In genomic region chr11:96351831-96352230, GRCm38 (mm10) we compare ENCODE assay signal across 8 mouse cellular contexts. TPM values are rescaled to one million over a fixed set of nuclear protein-coding genes. Genes with fewer than 3 reads are reported as not detected.
A peak's percentile ranks its signal among the peaks of the same experiment; 100 is the strongest.
DNase-seq lines count a peak whose midpoint lies in the region; ATAC-seq lines count a peak whose summit lies in the region.

No protein-coding gene starts in this region.

- peaks cover 19% of the 10 kb centered on the region for H3K4me1 ChIP-seq in heart, embryonic 12.5 days (replicated peaks)
- H3K4me1 ChIP-seq in hindbrain, embryonic 11.5 days (replicated peaks; ENCODE audit: control insufficient read depth, insufficient read depth, low read length) = peaks cover 5% of the 10 kb centered on the region; the same call in 1 of the 2 replicates
- peaks cover 15% of the 10 kb centered on the region for H3K4me1 ChIP-seq in limb, embryonic 13.5 days
- peaks cover 58% of the 10 kb centered on the region for H3K4me1 ChIP-seq in neural tube, embryonic 15.5 days

- intact Hi-C loops in heart, postnatal 25 days (cut with DNase I) = loop anchor here (5.0 kb wide), 1 partner anchor 35 kb away; the partner anchor contains the start of gene Hoxb4

- peaks cover 82% of the 10 kb centered on the region for H3K27me3 ChIP-seq in heart, embryonic 12.5 days (replicated peaks)
- H3K27me3 ChIP-seq in hindbrain, embryonic 11.5 days (ENCODE audit: control insufficient read depth, insufficient read depth, low read length) = peaks cover 50% of the 10 kb centered on the region
- peaks cover 89% of the 10 kb centered on the region for H3K27me3 ChIP-seq in limb, embryonic 13.5 days
- no peaks in the 10 kb centered on the region for H3K27me3 ChIP-seq in neural tube, embryonic 15.5 days (replicated peaks)

- no peaks in the 10 kb centered on the region for H3K36me3 ChIP-seq in heart, embryonic 12.5 days
- H3K36me3 ChIP-seq in hindbrain, embryonic 11.5 days (ENCODE audit: control insufficient read depth, insufficient read depth, low read length) = no peaks in the 10 kb centered on the region
- no peaks in the 10 kb centered on the region for H3K36me3 ChIP-seq in limb, embryonic 13.5 days
- no peaks in the 10 kb centered on the region for H3K36me3 ChIP-seq in neural tube, embryonic 15.5 days

- peak overlapping the region; percentile 57 for H3K9ac ChIP-seq in heart, embryonic 12.5 days
- H3K9ac ChIP-seq in hindbrain, embryonic 11.5 days (ENCODE audit: low read depth, low read length) = peak overlapping the region; percentile 98
- peak overlapping the region; percentile 50; the same call in 1 of the 2 replicates for H3K9ac ChIP-seq in limb, embryonic 13.5 days
- peak overlapping the region; percentile 84 for H3K9ac ChIP-seq in neural tube, embryonic 15.5 days (replicated peaks)

- H3K9me3 ChIP-seq in heart, embryonic 12.5 days (replicated peaks) = no peaks in the 10 kb centered on the region
- H3K9me3 ChIP-seq in hindbrain, embryonic 11.5 days (ENCODE audit: control insufficient read depth, low read length) = no peaks in the 10 kb centered on the region
- no peaks in the 10 kb centered on the region for H3K9me3 ChIP-seq in limb, embryonic 13.5 days
- no peaks in the 10 kb centered on the region for H3K9me3 ChIP-seq in neural tube, embryonic 15.5 days (replicated peaks)

- 1% methylated on average over 22 of the region's 22 CpGs for WGBS in heart, embryonic 12.5 days
- WGBS in hindbrain, embryonic 11.5 days = 3% methylated on average over 19 of the region's 22 CpGs
- WGBS in limb, embryonic 13.5 days = 2% methylated on average over 21 of the region's 22 CpGs
- under 1% methylated on average over 22 of the region's 22 CpGs for WGBS in neural tube, embryonic 15.5 days

- H3K4me2 ChIP-seq in heart, embryonic 12.5 days = peak overlapping the region; percentile 72
- peak overlapping the region; percentile 42 for H3K4me2 ChIP-seq in hindbrain, embryonic 11.5 days (replicated peaks; ENCODE audit: low read depth, low read length)
- peak overlapping the region; percentile 59 for H3K4me2 ChIP-seq in limb, embryonic 13.5 days (replicated peaks)
- peak overlapping the region; percentile 64 for H3K4me2 ChIP-seq in neural tube, embryonic 15.5 days

- no peak for DNase-seq in heart, postnatal 25 days (ENCODE audit: low spot score)
- DNase-seq in hindbrain, embryonic 11.5 days (ENCODE audit: low spot score) = peak; percentile 66
- no peak for DNase-seq in retina, postnatal 1 day
- no peak for DNase-seq in layer of hippocampus, postnatal 10 days (ENCODE audit: low spot score in 2 of 2)

- H3K4me3 ChIP-seq in heart, embryonic 12.5 days = peak overlapping the region; percentile 55
- H3K4me3 ChIP-seq in hindbrain, embryonic 11.5 days (ENCODE audit: low read depth, low read length) = peak overlapping the region; percentile 72
- H3K4me3 ChIP-seq in limb, embryonic 13.5 days = peak overlapping the region; percentile 43
- H3K4me3 ChIP-seq in neural tube, embryonic 15.5 days (replicated peaks) = peak overlapping the region; percentile 64

- H3K27ac ChIP-seq in heart, embryonic 12.5 days (ENCODE audit: poor library complexity, severe bottlenecking) = peak overlapping the region; percentile 63
- peak overlapping the region; percentile 98 for H3K27ac ChIP-seq in hindbrain, embryonic 11.5 days (ENCODE audit: low read depth, low read length)
- 0 out of 2 replicates have a peak overlapping the region, but pooled peaks have one; percentile 15 for H3K27ac ChIP-seq in limb, embryonic 13.5 days
- peak overlapping the region; percentile 99 for H3K27ac ChIP-seq in neural tube, embryonic 15.5 days (replicated peaks)

- ATAC-seq in heart, embryonic 12.5 days (ENCODE audit: insufficient number of reproducible peaks, low FRiP score) = no peak
- ATAC-seq in hindbrain, embryonic 11.5 days (ENCODE audit: low FRiP score) = peak; percentile 46
- no peak for ATAC-seq in limb, embryonic 13.5 days (ENCODE audit: low FRiP score, low read depth)
- ATAC-seq in neural tube, embryonic 15.5 days (ENCODE audit: low FRiP score) = peak; percentile 70
- ATAC-seq in frontal cortex, adult (ENCODE audit: low TSS enrichment) = no peak

RNA-seq across cellular contexts. Expression of gene Hoxb2, which starts 1.5 kb away (rescaled TPM):
- 4.0 TPM in 2 replicates for polyA plus RNA-seq in heart, embryonic 12.5 days (2016; fragmentation: Nextera tagmentation; extraction: Ambion mirVana)
- total RNA-seq in heart, postnatal 25 days (2021) = 1 to 10 TPM in 1 of 2 experiments, under 1 TPM in 1; 0.81 to 1.3 TPM
- polyA plus RNA-seq in hindbrain, embryonic 11.5 days (2014; fragmentation: Nextera tagmentation; extraction: Ambion mirVana) = 64.9 and 67.5 TPM in 2 replicates
- 3.9 and 4.8 TPM in 2 replicates for polyA plus RNA-seq in limb, embryonic 13.5 days (2015; fragmentation: Nextera tagmentation; extraction: Ambion mirVana)
- polyA plus RNA-seq in neural tube, embryonic 15.5 days (2015; fragmentation: Nextera tagmentation; extraction: Ambion mirVana) = 33.7 and 42.3 TPM in 2 replicates
- total RNA-seq in layer of hippocampus, postnatal 10 days (2021) = not detected

RNA-seq across cellular contexts. Expression of gene Hoxb1, which starts 13.7 kb away (rescaled TPM):
- not detected in 2 replicates for polyA plus RNA-seq in heart, embryonic 12.5 days (2016; fragmentation: Nextera tagmentation; extraction: Ambion mirVana)
- total RNA-seq in heart, postnatal 25 days (2021) = not detected
- polyA plus RNA-seq in hindbrain, embryonic 11.5 days (2014; fragmentation: Nextera tagmentation; extraction: Ambion mirVana) = 7.3 and 8.2 TPM in 2 replicates
- polyA plus RNA-seq in limb, embryonic 13.5 days (2015; fragmentation: Nextera tagmentation; extraction: Ambion mirVana) = 0.13 TPM in 1 of 2 replicates, not detected in the other
- polyA plus RNA-seq in neural tube, embryonic 15.5 days (2015; fragmentation: Nextera tagmentation; extraction: Ambion mirVana) = 0.38 and 0.65 TPM in 2 replicates
- not detected for total RNA-seq in layer of hippocampus, postnatal 10 days (2021)

RNA-seq across cellular contexts. Expression of gene Hoxb3, which starts 28.7 kb away (rescaled TPM):
- polyA plus RNA-seq in heart, embryonic 12.5 days (2016; fragmentation: Nextera tagmentation; extraction: Ambion mirVana) = 0.45 and 0.86 TPM in 2 replicates
- total RNA-seq in heart, postnatal 25 days (2021) = under 1 TPM; 0.36 to 0.45 TPM
- 10.5 and 13.1 TPM in 2 replicates for polyA plus RNA-seq in hindbrain, embryonic 11.5 days (2014; fragmentation: Nextera tagmentation; extraction: Ambion mirVana)
- polyA plus RNA-seq in limb, embryonic 13.5 days (2015; fragmentation: Nextera tagmentation; extraction: Ambion mirVana) = 0.17 and 0.55 TPM in 2 replicates
- 8.0 and 12.6 TPM in 2 replicates for polyA plus RNA-seq in neural tube, embryonic 15.5 days (2015; fragmentation: Nextera tagmentation; extraction: Ambion mirVana)
- not detected for total RNA-seq in layer of hippocampus, postnatal 10 days (2021)

RNA-seq across cellular contexts. Expression of gene Hoxb4, which starts 33.8 kb away (rescaled TPM):
- 0.19 and 0.32 TPM in 2 replicates for polyA plus RNA-seq in heart, embryonic 12.5 days (2016; fragmentation: Nextera tagmentation; extraction: Ambion mirVana)
- under 1 TPM; 0.57 to 0.59 TPM for total RNA-seq in heart, postnatal 25 days (2021)
- 3.5 and 5.1 TPM in 2 replicates for polyA plus RNA-seq in hindbrain, embryonic 11.5 days (2014; fragmentation: Nextera tagmentation; extraction: Ambion mirVana)
- polyA plus RNA-seq in limb, embryonic 13.5 days (2015; fragmentation: Nextera tagmentation; extraction: Ambion mirVana) = 0.36 and 0.50 TPM in 2 replicates
- polyA plus RNA-seq in neural tube, embryonic 15.5 days (2015; fragmentation: Nextera tagmentation; extraction: Ambion mirVana) = 3.7 and 5.0 TPM in 2 replicates
- total RNA-seq in layer of hippocampus, postnatal 10 days (2021) = not detected

RNA-seq across cellular contexts. Expression of gene Hoxb5, which starts 48.7 kb away (rescaled TPM):
- polyA plus RNA-seq in heart, embryonic 12.5 days (2016; fragmentation: Nextera tagmentation; extraction: Ambion mirVana) = 0.14 and 1.9 TPM in 2 replicates
- total RNA-seq in heart, postnatal 25 days (2021) = under 1 TPM; 0.10 to 0.14 TPM
- polyA plus RNA-seq in hindbrain, embryonic 11.5 days (2014; fragmentation: Nextera tagmentation; extraction: Ambion mirVana) = 33.1 and 42.5 TPM in 2 replicates
- 0.97 and 1.5 TPM in 2 replicates for polyA plus RNA-seq in limb, embryonic 13.5 days (2015; fragmentation: Nextera tagmentation; extraction: Ambion mirVana)
- polyA plus RNA-seq in neural tube, embryonic 15.5 days (2015; fragmentation: Nextera tagmentation; extraction: Ambion mirVana) = 39.5 and 106 TPM in 2 replicates
- not detected for total RNA-seq in layer of hippocampus, postnatal 10 days (2021)

Comparison
In these comparisons a context has a peak if more than half of its experiments do, and no peak if none do; other contexts are left out.
1. ATAC-seq: peak in hindbrain, embryonic 11.5 days (single experiment) and neural tube, embryonic 15.5 days (single experiment); none in heart, embryonic 12.5 days (single experiment), limb, embryonic 13.5 days (single experiment) and frontal cortex, adult (single experiment).
2. H3K27ac ChIP-seq: peak in every context shown above with its lines; median percentile 99 in neural tube, embryonic 15.5 days; 98 in hindbrain, embryonic 11.5 days; 63 in heart, embryonic 12.5 days; 15 in limb, embryonic 13.5 days.
3. Peak in every context shown above with its lines, with median percentiles within 50 percentile points of each other: H3K4me2 ChIP-seq, H3K4me3 ChIP-seq and H3K9ac ChIP-seq.